Mouse (Mus musculus) testis, adult 2 months (tissue): ENCODE results near the gene B4galt1. TPM values are rescaled to one million over a fixed set of nuclear protein-coding genes. Genes with fewer than 3 reads are reported as not detected.

ENCODE experiments used
- H3K27ac ChIP-seq: fragments of 200-500 bp; 2 replicates; pipeline ENCODE4 v1.5.1; 2012; ENCODE audit warnings: low read depth, low read length; ENCODE audit not compliant: control insufficient read depth, insufficient read depth
- H3K27me3 ChIP-seq: fragments of 200-500 bp; 2 replicates; pipeline ENCODE4 v1.6.1; 2012; ENCODE audit warnings: mild to moderate bottlenecking, low read length, moderate library complexity; ENCODE audit not compliant: control insufficient read depth, insufficient read depth
- H3K36me3 ChIP-seq: fragments of 200-500 bp; 2 replicates; pipeline ENCODE4 v1.6.1; 2012; ENCODE audit warnings: mild to moderate bottlenecking, low read length; ENCODE audit not compliant: control insufficient read depth, insufficient read depth
- H3K4me1 ChIP-seq: fragments of 200-500 bp; 2 replicates; pipeline ENCODE4 v1.6.1; 2012; ENCODE audit warnings: low read length; ENCODE audit not compliant: control insufficient read depth, insufficient read depth
- H3K4me3 ChIP-seq: fragments of 200-500 bp; 2 replicates; pipeline ENCODE4 v1.5.1; 2012; ENCODE audit warnings: low read depth, mild to moderate bottlenecking, low read length, moderate library complexity, mixed read lengths; ENCODE audit not compliant: control insufficient read depth
- CTCF ChIP-seq: fragments of 200-500 bp; IDR thresholded peaks from 2 replicates; pipeline ENCODE4 v1.5.1; 2012; ENCODE audit warnings: low read depth, mild to moderate bottlenecking, inconsistent platforms, low read length, moderate library complexity; ENCODE audit not compliant: control insufficient read depth, insufficient read depth, insufficient replicate concordance
- POLR2A ChIP-seq: fragments of 200-500 bp; IDR thresholded peaks from 2 replicates; pipeline ENCODE4 v1.6.1; 2012; ENCODE audit warnings: low read depth, mild to moderate bottlenecking, inconsistent platforms, low read length, moderate library complexity; ENCODE audit not compliant: control insufficient read depth
- polyA plus RNA-seq: library from polyadenylated mRNA; depleted of rRNA; stranded (reverse); fragments of >200 nt; gene quantifications from 2 replicates; pipeline ENCODE4 v1.2.3, GENCODE M21; 2012

The B4galt1 gene
- polyA plus RNA-seq, 1 experiment, result 10.3 TPM

DNA sequence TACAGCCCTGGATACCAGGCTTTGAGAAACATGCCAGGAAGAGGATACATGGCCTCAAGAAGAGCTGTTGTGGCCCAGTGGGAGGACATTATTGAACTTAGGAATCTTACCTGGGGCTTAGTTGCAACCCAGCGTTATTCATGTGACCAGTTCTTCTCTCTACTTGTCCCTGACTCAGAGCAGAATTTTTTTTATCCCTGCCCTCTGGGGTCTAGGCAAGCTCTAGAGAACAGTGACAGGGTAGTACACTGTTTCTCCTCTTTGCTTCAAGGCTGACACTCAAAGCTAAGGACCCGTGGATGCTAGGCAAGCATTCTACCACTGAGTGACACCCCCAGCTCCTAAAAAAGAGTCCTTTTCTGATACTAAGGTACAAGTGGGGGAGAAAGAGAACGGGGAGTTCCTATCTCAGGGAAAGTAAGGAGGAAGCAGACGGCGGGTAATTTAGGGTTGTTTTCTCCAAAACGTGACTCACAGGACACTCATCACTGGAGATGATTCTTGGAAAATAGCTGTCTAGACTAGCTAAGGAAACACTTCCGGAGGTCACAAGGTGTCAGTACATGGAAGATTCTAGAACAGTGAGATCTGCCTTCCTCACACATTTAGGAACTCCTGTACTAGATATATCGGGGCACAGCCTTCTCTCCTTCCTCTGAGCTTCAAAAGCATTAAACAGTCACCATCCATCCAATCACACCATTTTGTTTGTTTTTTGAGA, 32.3 kb downstream of the B4galt1 start:
- no peaks in the 10 kb centered on the region for H3K27me3 ChIP-seq
- H3K4me3 ChIP-seq, result no peak overlapping the region
- peaks cover 5% of the 10 kb centered on the region; the same call in 1 of the 2 replicates for H3K4me1 ChIP-seq
- H3K36me3 ChIP-seq, result no peaks in the 10 kb centered on the region
- no peak for TF ChIP-seq CTCF
- TF ChIP-seq POLR2A, result no peak
- H3K27ac ChIP-seq, result peak overlapping the region; percentile 11; the same call in 1 of the 2 replicates

GRCm38 (mm10) chr4:40820903-40821302, 32.9 kb downstream of the B4galt1 start:
- Histone ChIP-seq H3K4me3 (no peak overlapping the region), H3K36me3 (no peaks in the 10 kb centered on the region), H3K4me1 (peaks cover 5% of the 10 kb centered on the region; the same call in 1 of the 2 replicates), H3K27ac (peak overlapping the region; percentile 11; the same call in 1 of the 2 replicates), H3K27me3 (no peaks in the 10 kb centered on the region)
- TF ChIP-seq POLR2A, result no peak
- no peak for TF ChIP-seq CTCF

GRCm38 (mm10) chr4:40820024-40820423, 33.8 kb downstream of the B4galt1 start:
- Histone ChIP-seq H3K27me3 (no peaks in the 10 kb centered on the region), H3K4me3 (no peak overlapping the region), H3K4me1 (peaks cover 5% of the 10 kb centered on the region; the same call in 1 of the 2 replicates), H3K27ac (no peak overlapping the region), H3K36me3 (no peaks in the 10 kb centered on the region)
- TF ChIP-seq CTCF, result no peak
- TF ChIP-seq POLR2A, result no peak

DNA sequence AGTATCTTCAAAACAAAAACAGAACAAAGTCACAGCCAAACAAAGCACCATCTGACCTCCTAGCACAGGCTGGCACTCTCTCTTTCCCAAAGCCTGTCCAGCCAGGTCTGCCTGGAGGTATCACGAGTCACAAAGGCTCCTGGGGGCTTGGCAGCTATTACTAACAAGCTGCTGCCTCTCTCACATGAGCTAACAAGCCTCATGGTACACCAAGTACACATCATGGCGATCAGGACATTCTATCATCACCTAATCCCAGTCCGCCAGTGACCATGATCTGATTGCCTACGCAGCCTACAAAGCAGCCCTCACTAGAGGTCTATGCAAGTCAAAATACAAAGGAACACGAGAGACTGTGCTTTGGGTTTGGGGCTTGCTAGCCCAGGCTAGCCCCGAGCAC, 34.7 kb downstream of the B4galt1 start:
- H3K4me3 ChIP-seq, result no peak overlapping the region
- no peak overlapping the region for H3K27ac ChIP-seq
- peaks cover 6% of the 10 kb centered on the region for H3K4me1 ChIP-seq
- TF ChIP-seq CTCF (no peak), POLR2A (no peak)
- no peaks in the 10 kb centered on the region for H3K27me3 ChIP-seq
- no peaks in the 10 kb centered on the region for H3K36me3 ChIP-seq

GRCm38 (mm10) chr4:40818421-40818820, 35.4 kb downstream of the B4galt1 start:
- Histone ChIP-seq H3K4me1 (peaks cover 5% of the 10 kb centered on the region), H3K27ac (no peak overlapping the region), H3K4me3 (no peak overlapping the region), H3K27me3 (no peaks in the 10 kb centered on the region), H3K36me3 (no peaks in the 10 kb centered on the region)
- TF ChIP-seq CTCF (no peak), POLR2A (no peak)

- TF ChIP-seq CTCF, result no peak
- TF ChIP-seq POLR2A, result no peak
- no peak overlapping the region for H3K4me3 ChIP-seq
- H3K27ac ChIP-seq, result no peak overlapping the region
- peaks cover 2% of the 10 kb centered on the region; the same call in 1 of the 2 replicates for H3K4me1 ChIP-seq
- no peaks in the 10 kb centered on the region for H3K27me3 ChIP-seq
- no peaks in the 10 kb centered on the region for H3K36me3 ChIP-seq
These were observed 35.9 kb downstream of the B4galt1 start for GRCm38 (mm10) chr4:40817936-40818335.

DNA sequence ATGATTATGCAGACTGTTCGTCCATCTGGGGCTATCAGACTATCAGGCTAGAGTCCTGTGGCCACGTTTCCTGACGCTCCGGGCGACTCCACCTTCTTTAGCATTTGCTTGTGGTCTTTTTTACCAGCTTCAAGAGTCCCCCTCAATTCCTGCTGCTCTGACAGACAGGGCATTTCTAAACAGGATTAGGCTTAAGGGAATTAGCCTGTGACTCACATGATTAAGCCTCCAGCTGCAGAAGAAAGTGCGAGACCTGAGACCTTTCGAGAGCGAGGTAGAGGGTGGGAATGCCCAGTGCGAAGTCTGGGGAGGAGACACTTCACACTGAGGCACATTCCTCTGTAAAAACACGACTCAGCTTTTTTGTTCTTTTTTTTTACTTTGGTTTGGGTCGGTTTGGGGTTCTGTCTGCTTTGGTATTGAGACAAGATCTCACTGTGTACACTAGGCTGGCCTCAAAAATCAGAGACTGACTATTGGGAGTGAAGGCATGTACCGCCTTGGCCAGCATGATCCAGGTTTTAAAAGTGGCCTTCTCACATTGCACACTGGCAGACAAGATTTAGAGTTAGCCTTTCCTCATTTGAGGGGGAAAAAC, 37.9 kb downstream of the B4galt1 start:
- Histone ChIP-seq H3K27ac (no peak overlapping the region), H3K36me3 (no peaks in the 10 kb centered on the region), H3K4me3 (no peak overlapping the region), H3K4me1 (peaks cover 2% of the 10 kb centered on the region; the same call in 1 of the 2 replicates), H3K27me3 (no peaks in the 10 kb centered on the region)
- no peak for TF ChIP-seq CTCF
- no peak for TF ChIP-seq POLR2A
